Mouse (Mus musculus) brown adipose tissue, adult 24 weeks (tissue): ENCODE results near the gene Sytl1. TPM values are rescaled to one million over a fixed set of nuclear protein-coding genes. Genes with fewer than 3 reads are reported as not detected.

ENCODE experiments used
- H3K27ac ChIP-seq: fragments of 200-500 bp; replicated peaks from 2 replicates; pipeline ENCODE4 v1.5.1; 2012; ENCODE audit warnings: low read depth, mild to moderate bottlenecking, low read length
- H3K4me1 ChIP-seq: fragments of 200-500 bp; 2 replicates; pipeline ENCODE4 v1.6.1; 2012; ENCODE audit warnings: low read length, mixed read lengths; ENCODE audit not compliant: control insufficient read depth, insufficient read depth, insufficient read length
- H3K4me3 ChIP-seq: fragments of 200-500 bp; 2 replicates; pipeline ENCODE4 v1.5.1; 2012; ENCODE audit warnings: low read depth, mild to moderate bottlenecking, low read length, moderate library complexity; ENCODE audit not compliant: insufficient read depth
- polyA plus RNA-seq: library from polyadenylated mRNA; stranded (reverse); fragments of >200 nt; gene quantifications from 2 replicates; pipeline ENCODE4 v1.2.4, GENCODE M21; 2012; ENCODE audit not compliant: missing spikeins, insufficient read depth, insufficient read length

The Sytl1 gene
- 2.4 and 3.2 TPM in 2 replicates for polyA plus RNA-seq

DNA sequence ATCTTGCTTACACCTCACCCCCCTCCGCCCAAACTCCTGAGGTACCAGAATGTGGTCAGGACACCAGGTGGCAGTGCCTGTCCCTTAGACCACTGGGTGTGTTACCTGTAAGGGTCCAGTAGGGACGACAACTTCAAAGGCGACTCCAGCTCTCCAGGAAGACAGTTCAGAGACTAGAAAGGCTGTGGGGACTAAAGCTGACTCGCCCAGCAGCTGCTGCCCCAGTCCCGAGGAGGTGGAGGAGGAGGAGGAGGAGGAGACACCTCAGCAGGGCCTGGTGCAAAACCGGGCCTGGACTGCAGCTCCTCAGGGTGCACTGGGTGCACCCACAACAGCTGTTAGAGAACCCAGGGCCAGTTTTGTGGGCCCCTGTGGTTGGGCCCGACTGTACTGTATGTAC lies at the start of gene Sytl1:
TSS of gene Sytl1 (minus strand) at position 232 of the 400 bp plus-strand sequence.
- no peak within 1 kb of the TSS for H3K27ac ChIP-seq
- no peak within 1 kb of the TSS for H3K4me3 ChIP-seq
- H3K4me1 ChIP-seq, result peaks cover 11% of the 10 kb centered on the region

- Histone ChIP-seq H3K27ac (no peak overlapping the region), H3K4me1 (no peaks in the 10 kb centered on the region), H3K4me3 (no peak overlapping the region)
Measured at GRCm38 (mm10) chr4:133309948-133310347, 47.0 kb upstream of the Sytl1 start.

DNA sequence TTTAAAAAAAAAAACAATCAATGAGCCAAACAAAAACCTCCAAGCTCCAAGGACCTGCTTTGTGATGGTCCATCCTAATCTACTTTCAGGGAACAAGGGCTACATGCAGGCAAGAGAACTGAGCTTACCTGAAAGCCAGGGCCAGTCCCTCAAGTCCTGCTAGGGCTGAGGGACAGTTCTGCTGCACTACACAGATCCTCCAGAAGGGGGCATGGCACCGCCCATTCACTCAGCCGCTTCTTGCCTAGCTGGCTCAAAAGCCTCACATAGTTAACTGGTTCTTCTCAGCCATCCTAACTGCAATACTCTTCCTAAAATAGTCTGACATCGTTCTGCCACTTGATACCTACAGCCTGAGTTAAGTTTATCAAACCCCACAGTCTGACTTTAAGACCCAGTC lies 44.4 kb upstream of the Sytl1 start:
- no peak overlapping the region for H3K27ac ChIP-seq
- H3K4me3 ChIP-seq, result no peak overlapping the region
- H3K4me1 ChIP-seq, result no peaks in the 10 kb centered on the region

GRCm38 (mm10) chr4:133305825-133306224 lies 42.9 kb upstream of the Sytl1 start:
- H3K27ac ChIP-seq, result no peak overlapping the region
- no peak overlapping the region for H3K4me3 ChIP-seq
- H3K4me1 ChIP-seq, result no peaks in the 10 kb centered on the region

- Histone ChIP-seq H3K27ac (no peak overlapping the region), H3K4me1 (no peaks in the 10 kb centered on the region), H3K4me3 (no peak overlapping the region)
Measured at GRCm38 (mm10) chr4:133304770-133305169, 41.9 kb upstream of the Sytl1 start.

- Histone ChIP-seq H3K4me3 (no peak overlapping the region), H3K4me1 (no peaks in the 10 kb centered on the region), H3K27ac (no peak overlapping the region)
Measured at GRCm38 (mm10) chr4:133302668-133303067, 39.8 kb upstream of the Sytl1 start.

- Histone ChIP-seq H3K4me1 (no peaks in the 10 kb centered on the region), H3K27ac (no peak overlapping the region), H3K4me3 (no peak overlapping the region)
Measured at GRCm38 (mm10) chr4:133301802-133302201, 38.9 kb upstream of the Sytl1 start.

GRCm38 (mm10) chr4:133300421-133300820 lies 37.5 kb upstream of the Sytl1 start:
- Histone ChIP-seq H3K4me1 (no peaks in the 10 kb centered on the region), H3K27ac (no peak overlapping the region), H3K4me3 (no peak overlapping the region)

GRCm38 (mm10) chr4:133299701-133300100 lies 36.8 kb upstream of the Sytl1 start:
- Histone ChIP-seq H3K4me3 (no peak overlapping the region), H3K4me1 (no peaks in the 10 kb centered on the region), H3K27ac (no peak overlapping the region)

DNA sequence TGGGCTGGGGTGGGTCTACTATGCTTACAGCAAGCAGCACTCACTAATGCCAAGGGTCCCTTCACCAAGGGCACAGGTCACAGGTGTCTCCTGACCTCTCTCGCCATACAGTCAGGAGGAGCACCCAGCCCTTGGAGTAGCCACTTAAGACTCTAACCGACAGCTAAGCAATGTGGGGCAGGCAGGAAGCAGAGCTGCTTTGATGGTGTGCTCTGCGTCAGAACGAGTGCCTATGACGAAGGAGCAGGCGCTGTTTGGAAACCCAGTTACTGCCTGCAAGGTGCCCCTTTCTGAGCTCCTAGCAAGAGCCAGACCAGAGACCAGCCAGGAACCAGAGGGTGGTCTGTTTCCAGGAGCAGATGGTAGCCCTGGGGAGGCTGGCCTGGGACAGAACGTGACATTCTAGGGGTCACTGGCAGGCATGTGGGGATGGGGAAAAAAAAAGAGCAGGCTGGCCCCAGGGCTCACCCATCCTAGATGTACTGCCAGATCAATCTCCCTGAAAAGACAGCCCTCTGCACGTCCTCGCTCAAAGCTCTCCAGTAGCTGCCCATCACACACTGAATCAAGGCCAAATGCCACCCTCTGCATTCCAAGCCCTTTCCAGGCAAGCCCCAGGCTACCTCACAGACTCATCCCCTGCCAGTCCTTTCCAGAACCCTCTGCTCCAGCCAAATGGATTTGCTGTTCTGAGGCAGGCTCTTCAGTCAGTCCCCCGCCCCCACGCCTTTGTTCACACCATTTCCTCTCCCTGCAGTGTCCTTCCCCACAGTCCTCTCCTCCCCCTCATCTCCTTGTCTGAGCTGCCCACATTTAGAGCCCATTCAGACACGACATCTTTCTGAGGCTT lies 35.8 kb upstream of the Sytl1 start:
- no peak overlapping the region for H3K4me3 ChIP-seq
- H3K4me1 ChIP-seq, result no peaks in the 10 kb centered on the region
- no peak overlapping the region for H3K27ac ChIP-seq

- Histone ChIP-seq H3K4me3 (no peak overlapping the region), H3K27ac (no peak overlapping the region), H3K4me1 (no peaks in the 10 kb centered on the region)
Measured at GRCm38 (mm10) chr4:133297801-133298238, 34.9 kb upstream of the Sytl1 start.

GRCm38 (mm10) chr4:133297360-133297759 lies 34.4 kb upstream of the Sytl1 start:
- H3K4me3 ChIP-seq, result no peak overlapping the region
- no peaks in the 10 kb centered on the region for H3K4me1 ChIP-seq
- no peak overlapping the region for H3K27ac ChIP-seq

- no peaks in the 10 kb centered on the region for H3K4me1 ChIP-seq
- H3K4me3 ChIP-seq, result no peak overlapping the region
- no peak overlapping the region for H3K27ac ChIP-seq
Measured at GRCm38 (mm10) chr4:133294084-133294483, 31.2 kb upstream of the Sytl1 start.

GRCm38 (mm10) chr4:133292901-133293843 lies 30.3 kb upstream of the Sytl1 start:
- no peak overlapping the region for H3K27ac ChIP-seq
- H3K4me3 ChIP-seq, result no peak overlapping the region
- no peaks in the 10 kb centered on the region for H3K4me1 ChIP-seq

DNA sequence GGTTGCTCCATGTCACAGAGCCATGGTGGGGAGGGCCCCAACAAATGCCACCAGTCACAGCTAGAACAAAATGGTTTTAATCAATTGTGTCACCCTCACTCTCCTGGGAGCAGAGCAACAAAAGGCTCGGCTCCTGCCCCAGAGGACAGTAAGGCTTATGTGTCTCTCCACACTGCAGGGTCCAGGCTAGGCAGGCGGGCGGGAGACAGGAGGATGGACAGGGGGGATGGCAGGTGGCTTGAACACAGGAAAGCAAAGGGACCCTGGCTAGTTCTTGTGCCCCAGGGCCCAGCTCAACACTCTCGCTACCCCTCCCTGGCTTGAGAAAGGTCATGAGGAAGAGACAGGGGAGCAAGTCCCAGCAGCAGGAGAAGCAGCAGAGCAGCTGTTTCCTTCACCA lies 29.5 kb upstream of the Sytl1 start:
- Histone ChIP-seq H3K27ac (no peak overlapping the region), H3K4me3 (no peak overlapping the region), H3K4me1 (no peaks in the 10 kb centered on the region)
